Mouse (Mus musculus): ENCODE data around the gene Vti1a.

DNA sequence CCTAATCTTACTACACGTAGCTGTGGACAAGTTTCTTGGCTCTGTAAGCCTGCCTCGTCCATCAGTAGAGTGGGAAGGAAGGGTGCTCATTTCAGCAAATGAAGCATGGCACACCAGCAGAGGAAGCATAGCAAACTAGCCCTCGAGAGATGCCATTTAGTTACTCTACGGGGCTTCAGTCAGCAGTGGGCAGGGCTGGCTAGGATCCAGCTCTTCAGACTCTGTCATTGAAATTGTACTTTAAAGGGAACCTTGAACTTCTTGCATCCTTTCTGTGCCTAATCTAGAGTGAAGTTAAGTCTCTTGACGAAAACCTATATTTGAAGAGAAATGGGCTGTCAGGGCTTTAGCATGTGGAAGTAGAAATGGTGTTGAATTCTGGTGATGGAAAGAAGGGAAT lies 3.4 kb downstream of the Vti1a start:
- TF ChIP-seq ZNF384 (IDR thresholded peaks at IDR 0.05; ENCODE audit: low read depth, low read length): no peak
- TF ChIP-seq HCFC1 (IDR thresholded peaks at IDR 0.05; ENCODE audit: borderline replicate concordance, insufficient read depth, low read length): no peak
- TF ChIP-seq ZC3H11A (IDR thresholded peaks at IDR 0.05; ENCODE audit: borderline replicate concordance, low read depth, low read length): no peak
- no peak for TF ChIP-seq MAFK (IDR thresholded peaks at IDR 0.05; ENCODE audit: insufficient read depth, low read depth, low read length)
- TF ChIP-seq CHD2 (IDR thresholded peaks at IDR 0.05; ENCODE audit: low read depth, low read length): no peak

Data from ES-E14 (cell line).